Mouse (Mus musculus) thymus, adult 18-20 months (tissue): ENCODE results near the gene Mthfd1l.

Experiments used
- DNase-seq, 2 experiments: peaks; one replicate each; pipeline ENCODE4 v3.0.0; 2022; ENCODE audit warnings: mixed read lengths in 2 of 2

Gene Mthfd1l

DNA sequence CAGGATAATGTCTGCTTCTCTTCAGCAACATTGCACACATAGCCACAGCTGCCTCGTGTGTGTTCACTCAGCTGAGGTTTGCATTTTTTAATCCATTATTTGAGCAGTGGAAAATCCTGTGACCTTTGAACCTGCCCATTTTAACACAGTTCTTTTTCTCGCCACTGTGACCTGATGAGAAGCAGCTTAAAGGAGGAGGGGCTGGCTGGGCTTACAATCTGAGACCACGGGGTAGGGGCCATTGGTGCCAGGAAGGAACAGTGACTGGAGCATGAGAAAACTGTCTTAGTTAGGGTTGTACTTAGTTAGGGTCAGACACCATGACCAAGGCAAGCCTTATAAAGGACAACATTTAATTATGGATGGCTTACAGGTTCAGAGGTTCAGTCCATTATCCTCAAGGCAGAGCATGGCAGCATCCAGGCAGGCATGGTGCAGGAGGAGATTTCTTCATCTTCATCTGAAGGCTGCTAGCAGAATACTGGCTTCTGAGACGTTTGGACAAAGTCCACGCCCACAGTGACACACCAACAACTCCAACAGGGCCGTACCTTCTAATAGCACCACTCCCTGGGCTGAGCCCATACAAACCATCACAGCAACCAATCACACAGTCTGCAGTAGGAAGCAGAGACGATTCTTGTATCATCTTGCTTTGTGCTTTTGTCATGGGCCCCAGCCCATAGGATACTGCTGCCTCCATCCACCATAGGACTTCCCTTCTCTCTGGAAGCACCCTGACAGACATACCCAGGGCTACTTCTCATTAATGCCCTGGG lies 112.6 kb downstream of the Mthfd1l start:
- no peak for DNase-seq

DNA sequence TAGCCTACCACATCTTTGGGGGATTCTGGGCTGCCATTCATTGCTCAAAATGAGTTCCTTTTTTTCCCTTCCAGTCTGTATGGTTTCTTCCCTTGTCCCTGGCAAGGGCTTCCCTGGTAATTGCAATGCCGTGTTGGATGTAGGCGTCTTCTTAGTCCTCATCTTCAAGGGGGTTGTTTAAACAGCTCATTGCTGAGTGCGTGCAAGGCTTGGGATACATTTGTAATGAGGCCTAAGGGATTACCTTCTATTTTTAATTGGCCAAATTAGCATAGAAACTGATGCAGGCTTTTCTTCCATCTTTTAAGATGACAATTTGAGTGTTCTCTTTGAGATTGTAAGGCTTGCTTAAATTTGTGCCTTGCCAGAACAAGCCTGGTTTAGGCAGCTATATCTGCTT lies 114.6 kb downstream of the Mthfd1l start:
- no peak for DNase-seq

- DNase-seq = peak in 1 of 2 experiments; percentile 39
Measured at GRCm38 (mm10) chr10:4088744-4089414, 116.0 kb downstream of the Mthfd1l start.

DNA sequence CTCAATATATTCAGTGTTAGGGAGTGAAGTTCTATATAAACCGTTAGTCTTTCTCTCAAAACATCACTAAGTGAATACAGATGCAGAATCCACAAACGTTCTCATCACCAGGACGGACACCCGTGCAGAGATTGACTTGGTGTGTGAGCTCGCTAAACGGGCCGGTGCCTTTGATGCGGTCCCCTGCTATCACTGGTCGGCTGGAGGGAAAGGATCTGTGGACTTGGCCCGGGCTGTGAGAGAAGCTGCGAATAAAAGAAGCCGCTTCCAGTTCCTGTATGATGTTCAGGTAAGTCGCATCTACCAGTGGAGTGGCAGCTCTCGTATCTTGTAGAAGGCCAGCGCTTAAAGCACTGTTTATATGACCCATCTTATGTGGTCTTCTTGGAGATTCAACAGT lies 117.0 kb downstream of the Mthfd1l start:
- DNase-seq = no peak

GRCm38 (mm10) chr10:4092990-4093389 lies 120.1 kb downstream of the Mthfd1l start:
- no peak for DNase-seq

GRCm38 (mm10) chr10:4094093-4094817 lies 121.3 kb downstream of the Mthfd1l start:
- no peak for DNase-seq

DNA sequence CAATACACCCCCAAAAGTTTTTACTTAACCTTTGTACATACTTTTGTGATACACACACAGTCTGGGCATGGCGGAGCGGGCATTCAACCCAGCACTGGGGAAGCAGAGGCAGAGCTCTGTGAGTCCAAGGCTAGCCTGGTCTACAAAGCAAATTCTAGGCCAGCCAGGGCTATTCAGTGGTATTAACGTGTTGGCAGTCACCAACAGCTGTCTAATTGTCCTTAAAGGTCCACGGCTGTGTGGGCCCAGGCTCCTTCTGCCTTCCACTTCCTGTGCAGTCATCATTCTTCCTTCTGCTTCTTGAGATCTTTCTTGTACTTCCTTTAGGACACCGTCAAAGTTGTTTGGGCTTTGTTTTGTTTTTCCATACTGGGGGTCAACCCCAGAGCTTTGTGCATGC lies 123.2 kb downstream of the Mthfd1l start:
- DNase-seq = no peak

- DNase-seq = peak; percentile 60 to 82
Measured at GRCm38 (mm10) chr10:4100007-4100406, 127.1 kb downstream of the Mthfd1l start.

- no peak for DNase-seq
Measured at GRCm38 (mm10) chr10:4105676-4106528, 133.0 kb downstream of the Mthfd1l start.

- no peak for DNase-seq
Measured at GRCm38 (mm10) chr10:4107661-4108338, 134.9 kb downstream of the Mthfd1l start.

- no peak for DNase-seq
Measured at GRCm38 (mm10) chr10:4108462-4108861, 135.5 kb downstream of the Mthfd1l start.

GRCm38 (mm10) chr10:4111095-4111794 lies 138.3 kb downstream of the Mthfd1l start:
- DNase-seq = no peak

DNA sequence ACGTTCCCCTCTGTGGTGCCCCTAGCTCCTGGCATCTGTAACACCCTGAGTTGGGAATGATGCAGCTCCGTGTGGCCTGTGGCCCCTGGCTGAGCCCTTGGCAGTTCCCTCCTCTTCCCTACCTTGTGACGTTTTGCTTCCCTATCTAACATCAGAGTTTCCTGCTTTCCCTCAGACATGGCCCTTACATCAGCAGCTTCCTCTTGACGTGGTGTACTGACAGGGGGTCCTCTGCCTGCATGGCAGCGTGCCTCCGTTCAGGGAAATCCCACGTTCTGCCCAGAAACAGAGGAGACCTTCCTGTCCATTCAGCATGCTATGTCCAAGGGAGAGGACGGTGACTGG lies 138.8 kb downstream of the Mthfd1l start:
- no peak for DNase-seq

GRCm38 (mm10) chr10:4112611-4113327 lies 139.9 kb downstream of the Mthfd1l start:
- DNase-seq = no peak

- no peak for DNase-seq
Measured at GRCm38 (mm10) chr10:4113328-4113658, 140.4 kb downstream of the Mthfd1l start.

DNA sequence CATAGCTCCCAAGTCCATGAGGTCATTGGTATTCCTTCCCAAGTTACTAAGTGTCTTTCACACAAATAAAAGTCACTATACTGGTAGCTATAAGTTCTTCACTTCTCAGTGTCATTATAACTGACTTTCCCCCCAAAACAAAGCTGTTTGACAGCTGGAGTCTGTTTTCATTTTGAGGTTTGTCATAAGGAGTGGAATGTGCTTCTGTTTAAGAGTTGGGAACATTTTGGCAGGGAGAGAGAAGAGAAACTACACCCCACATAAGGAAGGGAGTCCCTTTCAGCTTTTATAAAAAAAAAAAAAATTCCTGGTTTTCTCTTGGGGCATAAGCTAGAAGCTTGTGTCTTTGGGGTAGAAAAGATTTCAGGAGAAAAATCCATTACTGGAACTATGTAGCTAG lies 143.7 kb downstream of the Mthfd1l start:
- no peak for DNase-seq

GRCm38 (mm10) chr10:4117091-4117490 lies 144.2 kb downstream of the Mthfd1l start:
- DNase-seq = no peak

GRCm38 (mm10) chr10:4119287-4119686 lies 146.4 kb downstream of the Mthfd1l start:
- no peak for DNase-seq

DNA sequence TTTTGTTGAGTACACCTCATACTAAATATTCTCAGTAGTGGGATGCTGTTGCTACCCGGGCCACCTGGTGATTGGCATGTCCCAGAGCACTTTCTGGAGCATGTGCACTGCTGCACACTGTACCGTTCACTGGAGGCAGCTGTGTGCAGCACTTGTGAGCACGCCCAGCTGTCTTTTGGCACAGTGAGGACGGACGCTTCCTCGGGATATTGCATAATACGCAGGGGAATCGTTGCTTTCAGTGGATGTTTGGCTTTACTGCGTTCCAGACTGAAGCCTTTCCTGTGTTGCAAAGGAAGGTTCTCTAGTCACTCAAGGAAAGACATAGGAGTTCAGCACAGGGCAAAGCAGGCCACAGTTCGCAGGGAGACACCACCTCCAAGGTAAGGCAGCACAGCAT lies 147.8 kb downstream of the Mthfd1l start:
- DNase-seq = peak; percentile 21 to 49

GRCm38 (mm10) chr10:4121197-4121596 lies 148.3 kb downstream of the Mthfd1l start:
- DNase-seq = no peak
